Comparison of ENCODE assay signal across 6 mouse cellular contexts in the genomic region with DNA sequence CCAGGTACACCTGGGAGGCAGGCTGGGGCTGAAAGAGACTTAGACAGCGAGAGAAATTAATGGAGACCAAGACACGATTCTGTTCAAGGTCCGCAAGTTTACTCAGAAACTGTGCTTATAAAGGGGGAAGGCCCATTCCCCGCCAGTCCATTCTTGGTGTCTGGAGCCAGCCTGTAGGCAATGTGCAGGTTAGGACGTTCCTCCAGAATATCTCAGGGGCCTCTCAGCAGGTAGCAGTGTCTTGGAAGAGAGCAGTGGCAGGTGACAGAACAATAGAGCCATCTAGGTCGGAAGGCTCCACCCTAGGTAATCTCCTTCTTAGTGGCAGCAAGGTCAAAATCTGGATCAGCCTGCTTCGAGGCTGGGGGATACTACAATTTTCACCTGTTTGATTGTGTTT.
A peak's percentile ranks its signal among the peaks of the same experiment; 100 is the strongest.
DNase-seq lines count a peak whose midpoint lies in the region; TF ChIP-seq lines count a peak whose summit lies in the region.
"Not testable (repeated sequence)": the region's sequence is repeated elsewhere in the genome, so short reads cannot be mapped to it uniquely, and the experiment has no call there.

No protein-coding gene starts in this region.

- H3K9me3 ChIP-seq in ES-Bruce4 (replicated peaks; ENCODE audit: control insufficient read depth, insufficient read depth, low read length, poor library complexity, severe bottlenecking); ES-E14 (ENCODE audit: control insufficient read depth, insufficient read depth, low read depth, low read length): not testable (repeated sequence)

- in situ Hi-C loops in ES-E14 (cut with MboI; ENCODE audit: low sequenced_read_pairs in 2 of 2, unreplicated experiment in 2 of 2): not testable (repeated sequence)

- H3K9ac ChIP-seq in ES-Bruce4 (ENCODE audit: low read depth, poor library complexity, severe bottlenecking); ES-E14 (ENCODE audit: insufficient read depth, low read depth, low read length, poor library complexity, severe bottlenecking): not testable (repeated sequence)

- TF ChIP-seq POLR2A in ES-Bruce4 (IDR thresholded peaks at IDR 0.05; ENCODE audit: insufficient read depth, low read length): not testable (repeated sequence)

- H3K4me3 ChIP-seq in ES-Bruce4 (ENCODE audit: low read depth, low read length); ES-E14 (ENCODE audit: insufficient read depth in 1 of 2, low read depth in 1 of 2, low read length in 2 of 2, poor library complexity in 1 of 2, severe bottlenecking in 1 of 2): not testable (repeated sequence)

- H3K36me3 ChIP-seq in ES-Bruce4 (ENCODE audit: control insufficient read depth, insufficient read depth, low read length, poor library complexity, severe bottlenecking); ES-E14 (ENCODE audit: control insufficient read depth, insufficient read depth, low read length, poor library complexity, severe bottlenecking): not testable (repeated sequence)

- not testable (repeated sequence) for H3K27ac ChIP-seq in ES-Bruce4 (ENCODE audit: insufficient read depth, low read length); ES-E14 (ENCODE audit: insufficient read depth, low read depth, low read length, poor library complexity, severe bottlenecking)

- TF ChIP-seq EP300 in ES-Bruce4 (IDR thresholded peaks at IDR 0.05; ENCODE audit: insufficient read depth, low read depth, low read length): 0 out of 2 replicates have a peak, but pooled peaks have one; percentile 23

- not testable (repeated sequence) for TF ChIP-seq CTCF in ES-Bruce4 (IDR thresholded peaks at IDR 0.05; ENCODE audit: low read depth, low read length)

- peak; percentile 86 for DNase-seq in ES-CJ7 (ENCODE audit: low read depth, low spot score)
- DNase-seq in ES-E14 (ENCODE audit: low read depth, low spot score): peak; percentile 27
- peak; percentile 77 for DNase-seq in R1 (ENCODE audit: low read depth, low spot score)
- peak; percentile 77 for DNase-seq in ZHBTc4 (ENCODE audit: low read depth, low spot score)
- peak; percentile 41 for DNase-seq in heart, adult 11 months

- not testable (repeated sequence) for H3K27me3 ChIP-seq in ES-Bruce4 (ENCODE audit: control insufficient read depth, insufficient read depth, low read length, poor library complexity, severe bottlenecking)

- H3K4me1 ChIP-seq in ES-Bruce4 (ENCODE audit: control insufficient read depth, insufficient read depth, low read length); ES-E14 (ENCODE audit: control insufficient read depth in 2 of 2, insufficient read depth in 2 of 2, low read length in 2 of 2, poor library complexity in 1 of 2): not testable (repeated sequence)

Comparison
In these comparisons a context has a peak if more than half of its experiments do, and no peak if none do; other contexts are left out.
1. DNase-seq: peak in every context shown above with its lines; median percentile 86 in ES-CJ7; 77 in R1; 77 in ZHBTc4; 41 in heart, adult 11 months; 27 in ES-E14.